Mouse (Mus musculus) heart, embryonic 12.5 days (tissue): ENCODE data around the gene Mgat4c. TPM values are rescaled to one million over a fixed set of nuclear protein-coding genes. Genes with fewer than 3 reads are reported as not detected.
A peak's percentile ranks its signal among the peaks of the same experiment; 100 is the strongest.

Source experiments
- ATAC-seq: fragments of 200-750 bp; cut with Nextera tagmentation; 2 replicates; pipeline ENCODE4 v1.8.0; 2017; ENCODE audit warnings: moderate TSS enrichment, moderate library complexity; ENCODE audit not compliant: insufficient number of reproducible peaks, low FRiP score
- H3K27ac ChIP-seq: fragments of 300-500 bp; sonication (generic); 2 replicates; pipeline ENCODE4 v1.5.1; 2016; ENCODE audit warnings: mild to moderate bottlenecking, moderate library complexity; ENCODE audit not compliant: poor library complexity, severe bottlenecking
- H3K27me3 ChIP-seq: fragments of 300-500 bp; sonication (generic); replicated peaks from 2 replicates; pipeline ENCODE4 v1.6.1; 2016; ENCODE audit warnings: mild to moderate bottlenecking, moderate library complexity
- H3K36me3 ChIP-seq: fragments of 300-500 bp; sonication (generic); 2 replicates; pipeline ENCODE4 v1.6.1; 2016; ENCODE audit warnings: mild to moderate bottlenecking, moderate library complexity
- H3K4me1 ChIP-seq: fragments of 300-500 bp; sonication (generic); replicated peaks from 2 replicates; pipeline ENCODE4 v1.6.1; 2016; ENCODE audit warnings: mild to moderate bottlenecking
- H3K4me2 ChIP-seq: fragments of 300-500 bp; sonication (generic); 2 replicates; pipeline ENCODE4 v1.6.1; 2016; ENCODE audit warnings: mild to moderate bottlenecking, moderate library complexity
- H3K4me3 ChIP-seq: fragments of 300-500 bp; sonication (generic); 2 replicates; pipeline ENCODE4 v1.5.1; 2016; ENCODE audit warnings: mild to moderate bottlenecking
- H3K9ac ChIP-seq: fragments of 300-500 bp; sonication (generic); 2 replicates; pipeline ENCODE4 v1.6.1; 2016; ENCODE audit warnings: mild to moderate bottlenecking, moderate library complexity
- H3K9me3 ChIP-seq: fragments of 300-500 bp; sonication (generic); replicated peaks from 2 replicates; pipeline ENCODE4 v1.6.1; 2016; ENCODE audit warnings: mild to moderate bottlenecking, moderate library complexity
- WGBS: fragments of 180-500 bp; shearing (Covaris S2); methylation state at CpG from one replicate; pipeline ENCODE4 v1.1.7; 2016; 5-methylcytosine and 5-hydroxymethylcytosine counted together
- polyA plus RNA-seq: library from polyadenylated mRNA; unstranded; fragments of >200 nt; fragmentation: Nextera tagmentation; extraction: Ambion mirVana; gene quantifications from 2 replicates; pipeline ENCODE4 v1.2.1, GENCODE M21; 2016

Gene Mgat4c
- polyA plus RNA-seq, 1 experiment from 2014 or later, result 0.06 TPM

GRCm38 (mm10) chr10:102154865-102155264 lies 473.6 kb downstream of the Mgat4c start:
- H3K9ac ChIP-seq, result no peak overlapping the region
- no peaks in the 10 kb centered on the region for H3K36me3 ChIP-seq
- no peaks in the 10 kb centered on the region for H3K27me3 ChIP-seq
- H3K9me3 ChIP-seq, result no peaks in the 10 kb centered on the region
- ATAC-seq, result no peak
- H3K4me2 ChIP-seq, result no peak overlapping the region
- 72% methylated on average over 5 of the region's 5 CpGs for WGBS
- no peaks in the 10 kb centered on the region for H3K4me1 ChIP-seq
- H3K4me3 ChIP-seq, result no peak overlapping the region
- H3K27ac ChIP-seq, result no peak overlapping the region

GRCm38 (mm10) chr10:102155853-102156252 lies 474.6 kb downstream of the Mgat4c start:
- ATAC-seq, result no peak
- H3K9me3 ChIP-seq, result no peaks in the 10 kb centered on the region
- no peak overlapping the region for H3K27ac ChIP-seq
- no peaks in the 10 kb centered on the region for H3K27me3 ChIP-seq
- H3K4me1 ChIP-seq, result no peaks in the 10 kb centered on the region
- no peak overlapping the region for H3K4me2 ChIP-seq
- no peaks in the 10 kb centered on the region for H3K36me3 ChIP-seq
- H3K9ac ChIP-seq, result no peak overlapping the region
- WGBS, result 48% methylated on average over 1 of the region's 1 CpGs
- H3K4me3 ChIP-seq, result no peak overlapping the region

DNA sequence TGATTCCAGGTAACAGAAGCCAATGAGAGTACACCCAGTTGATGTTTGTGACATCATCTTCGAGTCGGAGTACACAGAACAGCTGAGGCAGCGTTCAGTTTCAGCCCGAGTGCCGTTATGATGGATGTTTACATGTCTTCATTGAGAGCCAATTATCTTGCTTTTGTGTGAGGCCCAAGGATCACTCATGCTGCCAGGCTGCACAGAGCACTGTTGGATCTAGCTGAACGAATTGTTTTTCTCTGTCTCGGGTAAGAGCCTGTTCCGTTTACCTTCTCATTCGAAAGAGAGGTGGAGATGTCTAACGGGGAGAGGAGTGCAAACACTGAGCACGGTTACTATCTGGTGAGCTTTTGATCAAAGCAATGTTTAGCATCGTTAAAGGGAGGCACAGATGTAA lies 477.5 kb downstream of the Mgat4c start:
- no peak overlapping the region for H3K27ac ChIP-seq
- peak overlapping the region; percentile 46 for H3K4me2 ChIP-seq
- H3K4me1 ChIP-seq, result no peaks in the 10 kb centered on the region
- WGBS, result 45% methylated on average over 12 of the region's 12 CpGs
- H3K36me3 ChIP-seq, result no peaks in the 10 kb centered on the region
- H3K9ac ChIP-seq, result no peak overlapping the region
- H3K9me3 ChIP-seq, result no peaks in the 10 kb centered on the region
- no peak overlapping the region for H3K4me3 ChIP-seq
- no peaks in the 10 kb centered on the region for H3K27me3 ChIP-seq
- no peak for ATAC-seq

- Histone ChIP-seq H3K9me3 (no peaks in the 10 kb centered on the region), H3K4me1 (no peaks in the 10 kb centered on the region), H3K4me3 (no peak overlapping the region), H3K27ac (no peak overlapping the region), H3K27me3 (no peaks in the 10 kb centered on the region), H3K9ac (no peak overlapping the region), H3K36me3 (no peaks in the 10 kb centered on the region), H3K4me2 (no peak overlapping the region)
- 65% methylated on average over 3 of the region's 3 CpGs for WGBS
- ATAC-seq, result no peak
These were observed 503.4 kb downstream of the Mgat4c start for GRCm38 (mm10) chr10:102184726-102185125.

- no peak overlapping the region for H3K27ac ChIP-seq
- no peak overlapping the region for H3K9ac ChIP-seq
- no peaks in the 10 kb centered on the region for H3K9me3 ChIP-seq
- no peak overlapping the region for H3K4me3 ChIP-seq
- no peaks in the 10 kb centered on the region for H3K36me3 ChIP-seq
- H3K4me2 ChIP-seq, result no peak overlapping the region
- 78% methylated on average over 1 of the region's 1 CpGs for WGBS
- ATAC-seq, result no peak
- H3K4me1 ChIP-seq, result no peaks in the 10 kb centered on the region
- no peaks in the 10 kb centered on the region for H3K27me3 ChIP-seq
These were observed 510.4 kb downstream of the Mgat4c start for GRCm38 (mm10) chr10:102191646-102192045.

DNA sequence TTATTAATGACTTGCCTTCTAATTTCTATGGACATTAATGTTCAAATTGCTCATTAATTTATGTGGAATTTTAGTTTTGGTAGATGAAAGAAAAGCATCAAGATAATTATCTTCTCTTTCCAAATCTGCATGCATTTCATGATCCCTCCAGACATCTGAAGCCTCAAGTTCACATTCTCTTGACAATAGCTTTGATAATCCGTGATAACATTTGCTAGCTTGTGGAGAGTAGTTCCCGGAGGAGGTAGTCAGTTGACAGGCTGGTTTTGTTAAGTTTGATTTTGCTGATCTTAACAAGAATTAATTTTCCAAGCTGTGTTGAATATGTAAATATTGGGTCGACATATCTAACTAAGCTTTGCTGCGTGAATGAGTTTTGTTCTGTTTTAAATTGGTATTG lies 515.6 kb downstream of the Mgat4c start:
- no peaks in the 10 kb centered on the region for H3K9me3 ChIP-seq
- H3K4me1 ChIP-seq, result no peaks in the 10 kb centered on the region
- ATAC-seq, result no peak
- no peak overlapping the region for H3K4me2 ChIP-seq
- H3K9ac ChIP-seq, result no peak overlapping the region
- no peaks in the 10 kb centered on the region for H3K27me3 ChIP-seq
- no peak overlapping the region for H3K4me3 ChIP-seq
- no peaks in the 10 kb centered on the region for H3K36me3 ChIP-seq
- WGBS, result 82% methylated on average over 4 of the region's 4 CpGs
- H3K27ac ChIP-seq, result no peak overlapping the region

- H3K9me3 ChIP-seq, result no peaks in the 10 kb centered on the region
- no peaks in the 10 kb centered on the region for H3K4me1 ChIP-seq
- no peak overlapping the region for H3K4me2 ChIP-seq
- no peaks in the 10 kb centered on the region for H3K27me3 ChIP-seq
- no peaks in the 10 kb centered on the region for H3K36me3 ChIP-seq
- H3K27ac ChIP-seq, result no peak overlapping the region
- ATAC-seq, result no peak
- H3K9ac ChIP-seq, result no peak overlapping the region
- WGBS, result 72% methylated on average over 6 of the region's 6 CpGs
- H3K4me3 ChIP-seq, result no peak overlapping the region
These were observed 557.4 kb downstream of the Mgat4c start for GRCm38 (mm10) chr10:102238558-102239211.

GRCm38 (mm10) chr10:102243897-102244296 lies 562.6 kb downstream of the Mgat4c start:
- Histone ChIP-seq H3K4me1 (no peaks in the 10 kb centered on the region), H3K9ac (no peak overlapping the region), H3K4me2 (no peak overlapping the region), H3K36me3 (no peaks in the 10 kb centered on the region), H3K27me3 (no peaks in the 10 kb centered on the region), H3K9me3 (no peaks in the 10 kb centered on the region), H3K4me3 (no peak overlapping the region), H3K27ac (no peak overlapping the region)
- no peak for ATAC-seq

DNA sequence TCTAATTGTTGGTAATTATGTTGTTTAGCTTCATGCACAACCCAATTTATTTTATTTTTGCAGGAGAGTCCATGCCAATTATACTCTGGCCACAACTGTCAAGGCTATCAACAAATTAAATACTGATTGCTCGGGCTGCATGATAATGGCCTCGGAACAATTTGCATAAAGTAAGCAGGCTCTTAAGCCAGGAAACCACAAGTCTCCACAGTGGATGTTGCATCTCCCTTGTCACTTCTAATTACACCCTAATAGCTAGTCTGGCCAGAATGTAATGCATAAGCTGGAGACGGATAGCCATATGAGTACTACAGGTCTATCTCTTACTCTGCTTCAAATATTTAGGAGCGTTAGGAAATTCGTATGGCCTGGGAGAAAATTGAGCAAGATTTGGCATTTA lies 563.3 kb downstream of the Mgat4c start:
- no peaks in the 10 kb centered on the region for H3K27me3 ChIP-seq
- no peak for ATAC-seq
- H3K36me3 ChIP-seq, result no peaks in the 10 kb centered on the region
- no peak overlapping the region for H3K27ac ChIP-seq
- H3K4me3 ChIP-seq, result no peak overlapping the region
- H3K9ac ChIP-seq, result no peak overlapping the region
- no peak overlapping the region for H3K4me2 ChIP-seq
- 74% methylated on average over 5 of the region's 5 CpGs for WGBS
- no peaks in the 10 kb centered on the region for H3K9me3 ChIP-seq
- no peaks in the 10 kb centered on the region for H3K4me1 ChIP-seq

DNA sequence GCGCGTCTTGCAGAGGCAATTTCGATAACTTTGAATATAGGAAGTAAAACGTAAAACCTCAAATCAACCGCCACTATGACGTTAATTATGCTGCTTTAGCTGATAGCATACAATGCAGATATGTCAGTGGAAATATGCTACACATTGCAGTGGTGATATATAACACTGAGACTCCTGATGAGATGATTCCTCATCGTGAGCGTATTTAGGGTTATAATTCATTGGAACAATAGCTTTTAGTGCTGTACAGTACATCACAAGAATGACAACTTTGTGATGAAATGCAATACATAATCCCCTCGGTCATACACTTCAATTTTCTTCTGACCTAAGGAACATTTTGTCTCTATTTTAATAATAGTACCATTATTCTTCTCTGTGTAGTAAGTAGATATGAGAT lies 564.0 kb downstream of the Mgat4c start:
- Histone ChIP-seq H3K36me3 (no peaks in the 10 kb centered on the region), H3K4me2 (no peak overlapping the region), H3K9me3 (no peaks in the 10 kb centered on the region), H3K4me3 (no peak overlapping the region), H3K27ac (no peak overlapping the region), H3K4me1 (no peaks in the 10 kb centered on the region), H3K9ac (no peak overlapping the region), H3K27me3 (no peaks in the 10 kb centered on the region)
- ATAC-seq, result no peak
- 80% methylated on average over 9 of the region's 9 CpGs for WGBS

DNA sequence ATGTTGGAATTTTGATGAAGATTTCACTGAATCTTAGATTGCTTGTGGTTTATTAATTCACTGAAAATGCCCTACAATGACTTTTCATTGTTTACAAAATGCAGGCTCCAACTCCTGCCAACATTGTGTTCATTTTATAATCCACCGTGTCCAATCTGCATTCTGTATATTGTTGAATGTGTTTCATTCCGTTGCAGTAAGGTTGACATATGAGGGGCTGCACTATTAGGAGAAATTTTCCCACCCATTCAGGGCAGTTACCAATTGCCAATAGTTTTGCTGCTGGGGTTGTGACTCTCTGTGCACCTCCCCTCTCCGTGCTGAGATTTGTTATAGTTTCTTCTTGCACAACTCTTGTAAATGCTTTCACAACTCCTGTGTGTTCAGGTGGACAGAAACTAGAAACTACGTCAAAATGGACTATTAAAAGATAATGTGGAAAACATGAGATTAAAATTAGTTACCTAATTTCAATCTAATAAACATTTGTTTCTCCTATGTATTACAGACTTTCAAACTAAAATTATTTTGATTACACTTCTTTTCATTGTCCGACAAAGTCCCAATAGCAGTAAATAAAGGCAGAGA lies 627.7 kb downstream of the Mgat4c start:
- Histone ChIP-seq H3K4me2 (no peak overlapping the region), H3K4me3 (no peak overlapping the region), H3K27ac (no peak overlapping the region), H3K27me3 (no peaks in the 10 kb centered on the region), H3K36me3 (no peaks in the 10 kb centered on the region), H3K4me1 (no peaks in the 10 kb centered on the region), H3K9me3 (no peaks in the 10 kb centered on the region), H3K9ac (no peak overlapping the region)
- WGBS, result 83% methylated on average over 5 of the region's 5 CpGs
- no peak for ATAC-seq
